Mouse (Mus musculus) liver, embryonic 15.5 days (tissue): ENCODE data around the gene Sox14. TPM values are rescaled to one million over a fixed set of nuclear protein-coding genes. Genes with fewer than 3 reads are reported as not detected.

Experiments
- ATAC-seq: fragments of 200-750 bp; cut with Nextera tagmentation; 2 replicates; pipeline ENCODE4 v1.8.0; 2017; ENCODE audit warnings: moderate number of reproducible peaks, mild to moderate bottlenecking, moderate library complexity; ENCODE audit not compliant: insufficient read depth
- H3K27ac ChIP-seq: fragments of 300-500 bp; sonication (generic); replicated peaks from 2 replicates; pipeline ENCODE4 v1.5.1; 2015; ENCODE audit warnings: mild to moderate bottlenecking, inconsistent platforms
- H3K27me3 ChIP-seq: fragments of 300-500 bp; sonication (generic); 2 replicates; pipeline ENCODE4 v1.6.1; 2015; ENCODE audit warnings: mild to moderate bottlenecking, inconsistent platforms
- H3K36me3 ChIP-seq: fragments of 300-500 bp; sonication (generic); replicated peaks from 2 replicates; pipeline ENCODE4 v1.6.1; 2015; ENCODE audit warnings: moderate library complexity, mild to moderate bottlenecking, inconsistent platforms
- H3K4me1 ChIP-seq: fragments of 300-500 bp; sonication (generic); replicated peaks from 2 replicates; pipeline ENCODE4 v1.6.1; 2015; ENCODE audit warnings: inconsistent platforms
- H3K4me2 ChIP-seq: fragments of 300-500 bp; sonication (generic); 2 replicates; pipeline ENCODE4 v1.6.1; 2015; ENCODE audit warnings: moderate library complexity, mild to moderate bottlenecking, inconsistent platforms
- H3K4me3 ChIP-seq: fragments of 300-500 bp; sonication (generic); replicated peaks from 2 replicates; pipeline ENCODE4 v1.5.1; 2015; ENCODE audit warnings: mild to moderate bottlenecking, inconsistent platforms
- H3K9ac ChIP-seq: fragments of 300-500 bp; sonication (generic); 2 replicates; pipeline ENCODE4 v1.6.1; 2015; ENCODE audit warnings: moderate library complexity, mild to moderate bottlenecking, inconsistent platforms
- H3K9me3 ChIP-seq: fragments of 300-500 bp; sonication (generic); replicated peaks from 2 replicates; pipeline ENCODE4 v1.6.1; 2016; ENCODE audit warnings: inconsistent platforms
- WGBS: fragments of 180-500 bp; shearing (Covaris S2); methylation state at CpG from one replicate; pipeline ENCODE4 v1.1.7; 2015; ENCODE audit warnings: mixed read lengths; ENCODE audit not compliant: insufficient replicate concordance; 5-methylcytosine and 5-hydroxymethylcytosine counted together
- polyA plus RNA-seq: library from polyadenylated mRNA; unstranded; fragments of >200 nt; fragmentation: Nextera tagmentation; extraction: Ambion mirVana; gene quantifications from 2 replicates; pipeline ENCODE4 v1.2.1, GENCODE M21; 2015

The Sox14 gene
- polyA plus RNA-seq, 1 experiment from 2014 or later: not detected

DNA sequence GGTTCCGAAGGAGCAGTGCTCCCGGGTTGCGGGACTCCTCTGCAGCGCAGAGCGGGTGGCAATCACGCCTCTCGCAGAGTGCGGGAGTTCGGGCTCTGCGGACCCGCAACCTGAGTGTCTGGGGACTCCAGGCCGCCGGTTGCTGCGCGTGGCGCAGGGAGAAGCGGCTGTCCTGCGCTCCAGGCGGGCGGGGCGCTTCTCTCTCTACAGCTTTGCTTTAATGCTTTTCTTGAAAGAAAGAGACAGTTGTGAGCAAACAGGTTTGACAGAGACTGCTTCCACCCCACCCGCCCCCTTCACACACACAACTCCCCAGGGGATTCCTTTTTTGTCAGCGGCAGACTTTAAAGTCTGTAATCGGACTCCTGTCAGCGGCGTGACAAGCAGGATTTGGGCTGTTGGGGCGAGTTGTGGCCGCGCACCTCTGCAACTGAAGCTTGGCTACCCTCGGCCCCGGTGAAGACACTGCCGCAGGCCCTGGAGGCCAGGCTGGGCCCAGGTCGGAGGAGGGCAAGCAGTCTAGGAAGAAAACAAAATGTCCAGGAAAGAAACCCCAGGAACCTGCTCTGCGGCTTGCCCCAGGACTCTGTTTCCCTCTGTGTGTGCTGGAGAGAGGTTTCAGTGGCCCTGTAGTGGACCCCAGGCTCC is 4.3 kb downstream of the Sox14 start:
- no peak overlapping the region for H3K9ac ChIP-seq
- H3K4me2 ChIP-seq: no peak overlapping the region

DNA sequence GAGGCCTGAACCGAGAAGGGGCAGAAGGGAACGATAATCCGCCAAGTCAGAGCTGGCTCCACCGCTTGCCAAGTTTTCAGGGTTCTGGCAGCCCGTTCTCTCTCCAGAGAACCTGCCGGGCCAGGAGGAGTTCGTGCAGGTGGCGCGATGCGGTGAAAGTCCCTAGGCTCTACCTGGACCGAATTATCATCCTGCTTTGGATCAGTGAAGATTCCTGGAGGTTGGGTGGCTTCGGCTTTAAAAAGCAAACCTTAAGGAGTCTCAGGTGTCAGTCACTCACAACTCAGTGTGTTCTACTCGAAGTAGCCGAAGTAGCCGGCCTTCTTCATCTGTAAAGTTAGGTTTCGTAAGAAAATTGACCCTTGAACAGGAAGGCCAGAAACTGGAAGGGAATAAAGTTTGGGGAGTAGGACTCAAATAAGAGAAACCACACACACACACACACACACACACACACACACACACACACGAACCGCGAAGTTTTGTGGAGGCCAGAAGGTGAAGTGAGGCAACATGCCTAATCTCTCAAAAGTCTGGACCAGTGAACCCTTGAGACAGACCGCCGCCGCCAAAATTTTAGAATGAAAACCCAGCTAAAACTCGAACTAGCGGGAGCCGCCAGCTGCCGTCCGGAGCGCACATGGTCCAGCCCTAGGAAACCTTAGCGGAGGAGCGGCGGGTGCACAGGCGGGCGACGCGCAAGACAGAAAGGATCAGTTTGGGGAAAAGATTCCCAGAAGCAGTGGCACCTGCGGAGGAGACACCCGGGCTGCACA is 5.0 kb downstream of the Sox14 start:
- H3K27ac ChIP-seq: no peak overlapping the region
- no peak overlapping the region for H3K4me3 ChIP-seq
- no peaks in the 10 kb centered on the region for H3K9me3 ChIP-seq
- 3% methylated on average over 37 of the region's 37 CpGs for WGBS
- no peaks in the 10 kb centered on the region for H3K4me1 ChIP-seq
- no peak for ATAC-seq
- H3K4me2 ChIP-seq: no peak overlapping the region
- no peak overlapping the region for H3K9ac ChIP-seq
- H3K27me3 ChIP-seq: peaks cover 100% of the 10 kb centered on the region
- H3K36me3 ChIP-seq: no peaks in the 10 kb centered on the region

More for the DNA sequence above, 4.3 kb downstream of the Sox14 start:
- H3K4me1 ChIP-seq: no peaks in the 10 kb centered on the region
- ATAC-seq: no peak
- WGBS: 2% methylated on average over 34 of the region's 34 CpGs
- H3K9me3 ChIP-seq: no peaks in the 10 kb centered on the region
- no peaks in the 10 kb centered on the region for H3K36me3 ChIP-seq
- no peak overlapping the region for H3K4me3 ChIP-seq
- H3K27me3 ChIP-seq: peaks cover 100% of the 10 kb centered on the region
- no peak overlapping the region for H3K27ac ChIP-seq

DNA sequence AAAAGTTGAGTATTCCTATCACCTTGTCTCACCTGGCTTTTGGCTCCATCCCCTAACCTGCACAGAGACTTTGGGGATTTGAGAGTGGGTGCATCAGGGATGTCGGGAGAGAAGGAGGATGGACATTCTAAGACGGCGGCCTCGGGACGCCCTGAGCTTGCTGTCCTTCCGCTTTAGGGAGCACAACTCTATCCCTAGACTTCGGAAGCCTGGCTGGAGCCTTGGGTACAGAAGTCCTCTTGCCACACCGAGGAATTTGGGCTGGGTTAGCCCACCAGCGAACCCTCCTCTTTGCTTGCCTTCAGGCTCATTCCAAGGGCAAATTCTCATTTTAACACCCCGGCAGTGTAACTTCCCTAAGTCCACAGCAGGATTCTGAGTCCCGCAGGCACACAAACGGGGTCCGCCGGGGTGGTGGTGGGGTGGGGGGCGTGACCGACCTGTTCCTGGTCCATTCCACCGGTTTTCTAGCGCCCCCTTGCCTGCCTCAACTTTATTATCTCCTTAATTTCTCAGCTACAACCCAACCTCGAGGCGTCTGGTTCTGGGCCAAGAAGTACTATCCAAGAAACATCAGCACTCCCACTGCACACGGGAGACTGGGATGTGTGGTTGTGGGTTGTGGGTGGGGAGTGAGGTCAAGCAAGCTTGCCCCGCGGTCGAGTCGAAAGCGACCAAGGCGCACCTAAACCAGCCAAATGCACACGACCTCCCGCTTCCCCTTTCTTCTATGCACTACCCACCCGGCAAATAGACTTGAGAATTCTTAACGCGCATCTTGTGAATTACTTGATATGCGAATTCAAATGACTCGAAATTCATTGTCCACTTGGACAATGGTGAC is 5.8 kb downstream of the Sox14 start:
- Histone ChIP-seq H3K4me2 (no peak overlapping the region), H3K9ac (no peak overlapping the region), H3K4me3 (no peak overlapping the region), H3K9me3 (no peaks in the 10 kb centered on the region), H3K36me3 (no peaks in the 10 kb centered on the region), H3K27ac (no peak overlapping the region), H3K27me3 (peaks cover 100% of the 10 kb centered on the region), H3K4me1 (no peaks in the 10 kb centered on the region)
- WGBS: 1% methylated on average over 34 of the region's 34 CpGs
- no peak for ATAC-seq

DNA sequence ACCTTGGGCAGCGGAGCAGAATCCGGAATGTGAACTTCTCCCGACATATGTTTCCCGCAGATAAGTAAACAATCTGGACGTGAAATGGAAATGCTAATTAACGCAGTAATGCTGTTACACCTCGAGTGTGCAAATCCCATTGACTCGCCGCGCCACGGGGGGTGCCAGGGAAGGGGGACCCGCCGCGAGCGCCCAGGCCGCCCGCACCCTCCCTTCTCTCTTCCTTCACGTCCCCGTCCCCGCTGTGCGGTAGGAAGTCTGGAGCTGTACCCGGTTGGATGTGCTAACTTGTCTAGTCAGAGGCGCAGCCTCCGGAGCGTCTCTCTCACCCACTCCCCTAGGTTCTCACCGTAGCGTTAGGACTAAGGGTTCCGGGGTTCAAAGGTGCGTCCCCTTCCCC is 6.7 kb downstream of the Sox14 start:
- under 1% methylated on average over 29 of the region's 29 CpGs for WGBS
- H3K4me3 ChIP-seq: no peak overlapping the region

DNA sequence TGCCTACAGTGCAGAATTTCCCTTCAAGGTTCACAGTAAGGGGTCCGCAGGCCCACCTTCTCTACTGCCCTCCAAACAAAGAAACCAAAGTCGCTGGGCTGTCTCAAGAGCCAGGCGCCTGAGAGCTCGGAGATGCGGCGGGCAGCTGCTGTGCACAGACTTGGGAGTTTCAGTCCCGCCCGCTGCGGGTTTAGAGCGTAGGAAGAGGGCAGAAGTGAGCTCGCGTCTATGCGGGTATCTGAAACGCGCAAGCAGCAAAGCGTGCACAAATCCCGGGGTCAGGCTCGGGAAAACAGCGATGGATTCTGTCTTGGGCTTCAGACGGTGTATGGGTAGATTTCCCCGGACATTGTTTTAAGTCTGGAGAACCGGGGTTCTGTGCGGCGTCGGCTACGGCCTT is 7.4 kb downstream of the Sox14 start:
- H3K9me3 ChIP-seq: no peaks in the 10 kb centered on the region
- H3K4me1 ChIP-seq: no peaks in the 10 kb centered on the region
- no peak overlapping the region for H3K27ac ChIP-seq
- H3K4me3 ChIP-seq: no peak overlapping the region
- WGBS: 1% methylated on average over 26 of the region's 26 CpGs
- H3K27me3 ChIP-seq: peaks cover 96% of the 10 kb centered on the region
- no peak for ATAC-seq
- no peak overlapping the region for H3K9ac ChIP-seq
- peak overlapping the region; percentile 5; the same call in 1 of the 2 replicates for H3K4me2 ChIP-seq
- no peaks in the 10 kb centered on the region for H3K36me3 ChIP-seq

More for the DNA sequence above, 6.7 kb downstream of the Sox14 start:
- Histone ChIP-seq H3K9me3 (no peaks in the 10 kb centered on the region), H3K4me1 (no peaks in the 10 kb centered on the region), H3K27ac (no peak overlapping the region), H3K27me3 (peaks cover 98% of the 10 kb centered on the region), H3K4me2 (no peak overlapping the region), H3K36me3 (no peaks in the 10 kb centered on the region), H3K9ac (no peak overlapping the region)
- no peak for ATAC-seq

DNA sequence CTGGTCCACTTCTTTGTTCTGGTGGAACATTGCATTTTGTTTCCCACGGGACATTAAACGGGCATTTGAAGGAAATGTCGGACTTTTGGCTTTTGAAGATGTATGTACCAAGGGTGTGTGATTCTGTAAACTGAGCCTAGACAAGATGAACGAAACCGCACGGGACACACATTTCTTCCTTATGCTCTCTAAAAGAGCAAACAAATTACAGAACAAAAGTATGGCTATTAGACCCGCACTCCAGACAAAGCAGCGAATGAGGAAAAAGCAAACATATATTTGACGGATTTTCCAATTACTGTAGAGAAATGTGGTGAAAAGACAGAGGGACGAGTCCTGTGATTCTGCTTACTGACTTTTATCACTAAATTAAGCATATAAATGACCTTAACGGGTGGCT is 7.9 kb downstream of the Sox14 start:
- H3K9me3 ChIP-seq: no peaks in the 10 kb centered on the region
- no peak for ATAC-seq
- no peak overlapping the region for H3K9ac ChIP-seq
- no peak overlapping the region for H3K4me3 ChIP-seq
- H3K36me3 ChIP-seq: no peaks in the 10 kb centered on the region
- 3% methylated on average over 11 of the region's 11 CpGs for WGBS
- H3K27ac ChIP-seq: no peak overlapping the region
- H3K4me2 ChIP-seq: no peak overlapping the region
- no peaks in the 10 kb centered on the region for H3K4me1 ChIP-seq
- H3K27me3 ChIP-seq: peaks cover 91% of the 10 kb centered on the region

DNA sequence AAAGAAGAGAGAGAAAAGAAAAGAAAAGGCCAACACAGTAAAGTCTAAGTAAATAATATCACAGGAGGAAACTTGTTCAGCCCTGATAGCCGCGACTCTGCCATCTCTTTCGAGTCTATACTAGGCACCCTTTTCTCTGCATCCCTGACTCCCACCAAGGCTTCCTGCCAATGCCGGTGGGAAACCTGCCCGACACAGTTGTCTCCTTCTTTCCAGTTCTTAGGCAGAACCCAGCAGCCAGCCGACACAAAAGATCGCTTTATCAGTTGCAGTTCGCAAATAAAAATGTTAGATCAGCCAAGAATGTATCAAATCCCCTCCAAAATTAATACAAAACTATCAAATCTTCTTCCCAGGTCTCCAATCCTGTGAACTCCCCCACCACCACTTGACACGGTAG is 13.0 kb downstream of the Sox14 start:
- H3K27ac ChIP-seq: no peak overlapping the region
- H3K4me2 ChIP-seq: no peak overlapping the region
- no peaks in the 10 kb centered on the region for H3K36me3 ChIP-seq
- H3K27me3 ChIP-seq: peaks cover 39% of the 10 kb centered on the region
- H3K4me1 ChIP-seq: no peaks in the 10 kb centered on the region
- no peak for ATAC-seq
- 69% methylated on average over 9 of the region's 9 CpGs for WGBS
- no peak overlapping the region for H3K4me3 ChIP-seq
- H3K9ac ChIP-seq: no peak overlapping the region
- H3K9me3 ChIP-seq: no peaks in the 10 kb centered on the region

DNA sequence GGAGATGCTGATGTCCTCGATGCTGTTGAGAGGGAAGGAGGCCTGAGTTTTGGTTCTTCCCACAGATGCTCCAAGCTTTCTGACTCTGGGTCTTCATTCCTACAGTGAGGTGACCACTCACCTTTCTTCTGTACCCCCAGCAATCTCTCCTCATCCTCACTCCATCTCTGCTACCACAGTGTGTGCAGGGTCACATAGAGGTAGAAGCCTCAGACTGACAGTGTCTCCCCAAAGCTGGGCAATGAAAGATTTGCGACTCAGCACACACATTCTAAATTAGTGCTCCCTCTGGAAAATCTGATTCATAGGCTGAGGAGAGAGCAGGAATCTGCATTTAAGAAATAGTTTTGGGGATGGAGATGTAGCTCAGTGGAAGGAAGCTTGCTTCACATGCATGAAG is 21.5 kb downstream of the Sox14 start:
- Histone ChIP-seq H3K4me2 (no peak overlapping the region), H3K9me3 (no peaks in the 10 kb centered on the region), H3K9ac (no peak overlapping the region), H3K36me3 (no peaks in the 10 kb centered on the region), H3K4me1 (no peaks in the 10 kb centered on the region), H3K27me3 (no peaks in the 10 kb centered on the region), H3K27ac (no peak overlapping the region), H3K4me3 (no peak overlapping the region)
- no peak for ATAC-seq
- WGBS: 43% methylated on average over 2 of the region's 2 CpGs

DNA sequence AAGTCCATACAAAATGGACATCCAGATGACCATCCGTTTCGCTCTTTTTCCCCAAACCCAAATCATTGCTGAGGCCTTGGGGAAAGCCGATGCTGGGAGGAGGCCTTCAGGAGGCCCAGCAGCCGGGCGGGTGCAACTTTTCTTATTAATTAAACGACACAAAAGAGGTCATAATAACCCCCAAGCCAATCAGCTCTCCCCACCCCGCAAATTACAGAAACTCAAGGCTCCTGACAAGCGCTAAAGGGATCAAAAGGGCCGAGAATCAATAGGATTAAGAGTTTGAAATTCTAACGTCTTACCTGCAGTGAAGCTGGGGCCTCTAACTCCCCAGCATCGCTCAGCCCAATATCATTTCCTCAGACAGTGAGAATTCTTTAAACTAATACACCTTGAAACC is 22.6 kb downstream of the Sox14 start:
- Histone ChIP-seq H3K4me2 (no peak overlapping the region), H3K9ac (no peak overlapping the region), H3K27ac (no peak overlapping the region), H3K4me3 (no peak overlapping the region), H3K9me3 (no peaks in the 10 kb centered on the region), H3K27me3 (no peaks in the 10 kb centered on the region), H3K36me3 (no peaks in the 10 kb centered on the region), H3K4me1 (no peaks in the 10 kb centered on the region)
- 45% methylated on average over 11 of the region's 11 CpGs for WGBS
- ATAC-seq: no peak

DNA sequence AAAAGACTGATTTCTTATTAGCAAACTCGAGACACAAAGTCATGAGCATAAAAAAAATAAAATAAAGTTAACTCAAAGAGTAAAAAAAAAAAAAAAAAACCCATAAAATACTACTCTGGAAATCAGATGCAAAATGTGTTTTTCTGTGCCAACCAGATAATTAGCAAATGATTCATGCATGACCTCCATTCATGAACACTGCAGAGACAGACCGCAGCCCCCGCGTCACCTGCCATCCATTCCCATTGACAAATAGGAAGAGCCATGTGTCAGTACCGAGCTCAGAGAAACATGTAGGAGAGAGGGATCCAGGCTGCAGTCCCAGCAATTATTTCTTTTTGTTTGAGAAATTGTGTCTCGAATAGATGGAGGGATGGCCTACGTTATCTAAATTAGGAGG is 25.6 kb downstream of the Sox14 start:
- no peaks in the 10 kb centered on the region for H3K36me3 ChIP-seq

DNA sequence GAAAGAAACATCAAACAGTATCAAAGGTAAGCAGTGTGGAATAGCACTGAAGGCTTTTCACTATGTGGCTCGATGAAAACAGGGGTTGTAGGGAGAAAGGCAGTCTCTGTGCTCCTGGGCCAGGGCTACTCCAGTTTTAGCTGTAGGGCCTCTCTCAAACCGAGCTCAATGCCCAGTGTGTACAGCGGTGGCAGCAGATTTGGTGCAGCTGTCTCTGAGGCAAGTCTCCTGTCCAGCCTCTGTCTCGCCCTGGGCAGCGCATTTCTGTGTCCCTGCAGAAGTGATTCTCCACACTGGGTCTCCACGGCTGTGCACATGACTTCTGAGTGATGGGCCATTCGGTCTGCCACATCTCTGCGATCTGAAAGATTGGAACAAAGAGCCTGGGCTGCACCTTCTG is 27.6 kb downstream of the Sox14 start:
- Histone ChIP-seq H3K9ac (no peak overlapping the region), H3K27me3 (no peaks in the 10 kb centered on the region), H3K4me2 (no peak overlapping the region), H3K9me3 (no peaks in the 10 kb centered on the region), H3K4me3 (no peak overlapping the region), H3K4me1 (no peaks in the 10 kb centered on the region), H3K36me3 (no peaks in the 10 kb centered on the region), H3K27ac (no peak overlapping the region)
- WGBS: 52% methylated on average over 8 of the region's 8 CpGs
- ATAC-seq: no peak

More for the DNA sequence above, 25.6 kb downstream of the Sox14 start:
- Histone ChIP-seq H3K4me3 (no peak overlapping the region), H3K4me1 (no peaks in the 10 kb centered on the region), H3K4me2 (no peak overlapping the region), H3K27ac (no peak overlapping the region), H3K27me3 (no peaks in the 10 kb centered on the region), H3K9ac (no peak overlapping the region), H3K9me3 (no peaks in the 10 kb centered on the region)
- no peak for ATAC-seq
- WGBS: 60% methylated on average over 7 of the region's 7 CpGs
